Mouse (Mus musculus): ENCODE results near the gene Adcy9. TPM values are rescaled to one million over a fixed set of nuclear protein-coding genes. Genes with fewer than 3 reads are reported as not detected.
"Not testable (repeated sequence)": the region's sequence is repeated elsewhere in the genome, so short reads cannot be mapped to it uniquely, and the experiment has no call there.

The Adcy9 gene
- total RNA-seq, 2 experiments from 2014 or later: 2.9 to 4.7 TPM

DNA sequence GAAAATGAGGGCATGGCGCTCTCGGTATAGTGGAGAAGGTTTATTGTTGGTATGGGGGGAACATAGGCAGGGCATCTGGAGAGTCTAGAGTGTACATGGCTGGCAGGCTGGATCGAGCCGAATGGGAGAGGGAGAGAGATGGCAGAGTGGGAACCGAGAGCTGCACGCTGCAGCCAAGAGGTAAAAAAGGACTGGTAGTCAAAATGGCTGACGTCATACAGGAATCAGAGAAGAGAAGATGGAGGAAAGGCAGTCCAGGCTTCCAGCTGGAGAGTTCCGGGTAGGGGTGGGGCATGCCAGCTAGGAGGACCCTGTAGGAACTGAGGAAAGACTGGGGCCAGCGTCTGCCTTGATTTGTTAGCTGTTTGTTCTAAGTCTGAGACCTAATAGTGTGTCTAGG lies 139.3 kb downstream of the Adcy9 start:
- no peak for ATAC-seq (replicated peaks; ENCODE audit: poor library complexity, severe bottlenecking)

DNA sequence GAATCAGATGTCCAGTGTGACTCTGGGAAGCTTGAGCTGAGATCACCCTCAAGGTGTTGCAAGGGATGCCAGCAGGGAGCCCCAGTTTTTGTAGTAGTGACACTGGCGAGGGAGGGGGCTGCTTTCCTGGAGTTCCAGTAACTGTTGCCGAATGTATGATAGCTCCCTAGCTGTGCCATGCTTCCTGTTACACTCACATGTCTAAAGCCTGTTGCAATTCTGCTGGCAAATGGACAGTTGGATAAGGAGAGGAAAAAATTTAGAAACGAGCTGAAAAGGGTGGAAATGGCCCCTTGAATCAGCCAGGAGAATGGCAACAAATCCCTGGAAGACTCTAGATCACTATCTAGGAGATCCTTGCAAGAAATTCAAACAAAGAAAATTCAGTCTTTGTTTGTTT lies 140.7 kb downstream of the Adcy9 start:
- ATAC-seq (replicated peaks; ENCODE audit: poor library complexity, severe bottlenecking): peak; percentile 48; the same call in 1 of the 2 replicates

DNA sequence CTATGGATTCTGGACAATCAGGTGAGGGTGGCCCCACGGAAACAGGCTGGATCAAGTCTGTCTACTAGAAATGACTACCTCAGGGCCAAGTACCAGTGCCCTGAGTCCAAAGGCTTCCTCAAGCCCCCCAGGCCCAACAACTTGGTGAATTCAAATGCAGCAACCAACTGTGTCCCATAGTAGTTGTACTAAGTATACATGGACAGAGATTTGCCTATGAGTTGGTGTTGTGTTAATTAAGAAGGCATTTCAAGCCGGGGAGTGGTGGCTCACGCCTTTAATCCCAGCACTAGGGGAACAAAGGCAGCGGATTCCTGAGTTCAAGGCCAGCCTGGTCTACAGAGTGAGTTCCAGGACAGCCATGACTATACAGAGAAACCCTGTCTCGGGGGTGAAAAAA lies 143.7 kb downstream of the Adcy9 start:
- no peak for ATAC-seq (replicated peaks; ENCODE audit: poor library complexity, severe bottlenecking)

DNA sequence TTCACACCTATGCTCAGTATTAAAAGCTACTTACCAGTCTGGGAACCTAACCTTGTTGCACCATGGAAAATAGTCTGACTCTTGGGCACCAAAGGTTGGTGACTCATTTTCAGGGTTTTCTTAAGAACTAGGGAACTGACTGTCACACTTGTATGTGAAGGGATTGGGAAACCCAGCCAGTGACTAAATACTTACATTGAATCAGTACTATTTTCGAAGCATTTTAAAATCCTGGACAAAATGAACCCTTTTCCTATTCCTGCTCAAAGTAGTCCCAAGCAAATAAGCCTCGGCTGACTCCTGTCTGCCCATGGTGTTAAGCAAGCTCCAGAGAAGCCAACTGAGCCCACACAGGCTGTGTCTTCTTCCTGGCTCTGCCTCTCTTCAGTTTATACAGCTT lies 144.1 kb downstream of the Adcy9 start:
- no peak for ATAC-seq (replicated peaks; ENCODE audit: poor library complexity, severe bottlenecking)

DNA sequence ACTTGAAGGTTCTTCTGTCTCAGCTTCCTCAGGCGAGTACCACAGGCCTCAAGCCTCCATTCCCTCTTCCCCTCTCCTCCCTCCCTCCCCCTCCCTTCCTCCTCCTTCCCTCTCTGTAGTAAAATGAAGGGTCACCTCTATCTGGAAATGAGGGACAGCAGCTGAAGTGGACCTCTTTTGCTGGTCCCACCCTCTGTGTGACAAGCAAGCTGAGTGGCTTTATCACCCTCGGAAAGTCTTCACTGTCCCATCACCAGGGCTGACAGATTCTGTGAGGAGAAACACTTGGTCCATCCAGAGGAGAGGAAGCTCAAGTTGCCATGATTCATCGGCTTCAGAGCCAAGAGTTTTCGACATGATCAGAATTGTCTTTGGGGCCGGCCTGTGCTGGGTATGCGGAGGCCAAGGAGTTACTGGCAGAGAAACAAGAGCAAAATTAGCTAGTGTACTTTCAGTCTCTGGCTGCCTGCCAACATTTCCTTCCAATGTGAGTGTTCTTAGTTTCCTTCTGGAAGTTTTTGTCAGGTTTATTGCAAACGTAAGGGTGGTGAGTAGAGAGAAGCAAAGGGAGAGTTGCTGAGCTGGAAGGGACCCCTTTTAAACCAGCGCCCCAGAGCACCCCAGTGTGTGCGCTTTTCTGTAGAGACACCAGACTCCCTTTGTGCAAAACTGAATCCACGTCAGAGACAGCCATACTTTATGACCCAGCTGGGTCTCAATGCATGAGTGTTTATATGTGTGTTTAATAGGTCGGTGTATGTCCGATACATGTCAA lies 146.4 kb downstream of the Adcy9 start:
- no peak for ATAC-seq (replicated peaks; ENCODE audit: poor library complexity, severe bottlenecking)

DNA sequence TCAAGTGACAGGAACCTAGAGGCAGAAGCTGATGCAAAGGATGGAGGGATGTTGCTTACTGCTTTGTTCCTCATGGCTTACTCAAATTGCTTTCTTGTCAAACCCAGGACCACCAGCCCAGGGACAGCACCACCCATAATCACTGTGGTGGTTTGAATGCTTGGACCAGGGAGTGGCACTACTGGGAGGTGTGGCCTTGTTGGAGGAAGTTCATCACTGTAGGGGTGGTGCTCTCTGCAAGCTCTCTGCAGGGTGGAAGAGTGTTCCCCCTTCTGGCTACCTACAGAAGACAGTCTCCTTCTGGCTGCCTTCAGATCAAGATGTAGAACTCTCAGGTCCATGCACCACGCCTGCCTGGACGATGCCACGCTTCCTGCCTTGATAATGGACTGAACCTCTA lies 148.0 kb downstream of the Adcy9 start:
- ATAC-seq (replicated peaks; ENCODE audit: poor library complexity, severe bottlenecking): peak; percentile 53

DNA sequence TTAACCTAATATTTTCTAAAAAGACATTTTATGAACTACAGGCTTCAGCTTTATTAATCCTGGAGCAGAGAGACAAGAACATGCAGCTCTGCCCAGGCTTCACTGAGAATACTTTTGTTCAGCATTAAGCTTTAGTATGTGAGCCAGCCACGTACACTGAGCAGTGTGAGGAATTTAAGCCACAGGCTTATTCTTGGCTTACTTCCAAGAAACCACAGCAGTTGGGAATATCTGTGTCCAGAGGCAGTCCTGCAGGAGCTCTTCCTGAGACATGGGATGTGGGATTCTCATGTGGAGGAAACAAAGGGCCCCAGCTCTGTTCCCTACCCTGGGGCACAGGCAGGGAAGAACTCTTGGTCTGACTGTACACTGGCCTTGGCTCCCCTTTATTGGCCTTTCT lies 149.4 kb downstream of the Adcy9 start:
- no peak for ATAC-seq (replicated peaks; ENCODE audit: poor library complexity, severe bottlenecking)

DNA sequence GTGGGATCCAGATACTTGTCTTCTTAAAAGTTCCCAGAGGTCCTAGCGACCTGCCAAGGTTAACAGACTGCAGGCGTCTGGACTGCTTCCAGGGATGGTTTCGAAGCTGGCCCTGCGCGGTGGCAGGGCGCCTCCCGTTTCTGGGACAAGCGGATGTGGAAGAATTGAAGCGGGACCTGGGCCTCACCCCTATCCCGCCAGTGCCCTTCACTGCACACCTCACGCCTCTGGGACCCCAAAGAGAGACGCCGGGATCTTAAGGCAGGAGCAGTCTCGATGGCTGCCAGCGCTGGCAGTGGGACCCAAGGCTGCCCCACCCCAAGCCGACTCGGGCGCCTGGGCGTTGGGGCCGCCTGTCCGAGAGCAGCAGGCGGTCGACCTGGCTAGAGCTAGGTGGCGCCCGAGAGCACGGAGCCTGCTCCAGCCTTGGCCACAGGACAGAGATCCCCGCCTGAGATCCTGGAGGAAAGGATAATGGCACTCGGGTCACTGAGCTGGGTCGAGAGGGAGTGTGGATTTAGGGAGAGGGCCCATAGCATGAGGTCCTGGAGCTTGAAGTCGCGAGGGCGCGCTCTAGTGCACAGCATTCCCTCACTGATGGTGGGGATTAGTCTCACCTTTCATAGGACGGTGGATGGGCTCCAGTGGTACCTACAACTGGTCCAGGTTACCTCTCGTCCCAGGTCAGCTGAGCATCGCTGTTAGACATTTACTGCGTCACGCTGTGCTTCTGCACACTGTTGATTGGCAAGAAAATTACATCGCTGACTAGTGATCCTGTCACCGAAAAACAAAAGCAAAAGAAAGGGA lies 152.2 kb downstream of the Adcy9 start:
- peak; percentile 96 for ATAC-seq (replicated peaks; ENCODE audit: poor library complexity, severe bottlenecking)

DNA sequence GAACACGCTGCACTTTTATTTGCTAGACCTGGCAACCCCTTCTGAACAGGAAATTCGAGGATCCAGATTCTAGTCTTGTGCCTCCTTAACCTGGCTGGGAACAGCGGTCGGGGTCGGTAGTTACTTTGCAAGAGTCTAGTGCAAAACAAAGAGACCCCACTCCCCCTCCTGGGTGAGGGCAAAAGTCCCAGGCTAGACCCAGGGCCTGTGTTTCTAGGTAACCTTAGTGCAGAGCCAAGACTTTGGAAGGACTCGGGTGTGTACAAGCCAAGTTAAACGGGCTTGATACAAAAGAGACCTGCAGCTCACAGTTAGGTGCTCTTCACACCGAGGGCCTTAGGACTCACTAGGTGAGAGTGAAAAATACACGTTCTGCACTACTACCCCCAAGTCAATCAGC lies 152.8 kb downstream of the Adcy9 start:
- ATAC-seq (replicated peaks; ENCODE audit: poor library complexity, severe bottlenecking): no peak

DNA sequence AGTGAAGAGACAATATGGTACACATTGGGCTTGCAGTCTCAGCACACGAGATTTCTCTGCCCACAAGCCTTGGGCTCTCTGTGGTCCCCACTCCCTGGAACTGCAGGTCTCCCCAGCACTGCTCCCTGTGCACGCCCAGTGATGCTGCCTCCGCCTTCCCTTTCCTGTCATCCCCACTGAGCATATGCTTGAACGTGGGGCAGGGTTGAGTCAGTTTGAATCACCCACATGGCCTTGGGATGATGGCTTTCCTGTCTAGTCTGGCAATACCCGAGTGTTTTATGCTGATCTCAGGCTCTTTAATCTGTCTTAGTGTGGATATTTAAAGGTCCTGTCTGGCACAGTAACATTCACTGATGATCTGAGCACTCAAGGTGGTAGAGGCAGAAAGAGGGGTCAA lies 154.9 kb downstream of the Adcy9 start:
- no peak for ATAC-seq (replicated peaks; ENCODE audit: poor library complexity, severe bottlenecking)

DNA sequence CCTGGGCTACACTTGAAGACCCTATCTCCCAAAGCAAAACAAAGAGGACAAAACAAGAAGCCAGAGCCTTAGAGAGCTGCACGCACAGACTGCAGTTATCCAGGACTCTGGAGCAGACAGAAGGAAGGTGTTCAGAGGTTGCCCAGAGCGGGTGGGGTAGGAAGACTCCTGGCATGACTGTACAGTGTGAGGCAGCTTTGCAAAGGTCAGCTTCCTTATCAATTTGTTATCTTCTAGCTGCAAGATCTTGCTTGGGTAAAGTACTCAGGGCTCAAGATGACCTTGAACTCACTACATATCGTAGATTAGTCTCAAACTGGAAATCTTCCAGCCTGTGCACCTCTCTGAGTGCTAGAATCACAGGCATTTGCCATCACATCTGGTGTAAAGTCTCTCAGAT lies 156.8 kb downstream of the Adcy9 start:
- ATAC-seq (replicated peaks; ENCODE audit: poor library complexity, severe bottlenecking): no peak

DNA sequence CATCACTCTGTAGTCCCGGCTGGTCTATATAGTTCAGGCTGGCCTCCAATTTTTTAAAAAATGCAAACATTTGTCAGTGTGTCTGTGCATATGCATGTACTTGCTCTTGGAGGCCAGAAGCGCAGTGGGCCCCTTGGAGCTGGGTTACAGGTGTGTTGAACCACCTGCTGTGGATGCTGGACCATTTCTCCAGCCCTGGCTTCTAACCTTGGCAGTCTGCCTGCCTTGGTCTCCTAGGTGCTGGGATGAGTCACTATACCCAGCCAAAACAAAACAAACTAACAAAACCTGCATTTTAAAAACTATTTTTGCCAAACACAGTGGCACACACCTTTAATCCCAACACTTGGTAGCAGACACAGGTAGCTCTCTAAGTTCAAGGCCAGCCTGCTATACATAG lies 162.8 kb downstream of the Adcy9 start:
- no peak for ATAC-seq (replicated peaks; ENCODE audit: poor library complexity, severe bottlenecking)

DNA sequence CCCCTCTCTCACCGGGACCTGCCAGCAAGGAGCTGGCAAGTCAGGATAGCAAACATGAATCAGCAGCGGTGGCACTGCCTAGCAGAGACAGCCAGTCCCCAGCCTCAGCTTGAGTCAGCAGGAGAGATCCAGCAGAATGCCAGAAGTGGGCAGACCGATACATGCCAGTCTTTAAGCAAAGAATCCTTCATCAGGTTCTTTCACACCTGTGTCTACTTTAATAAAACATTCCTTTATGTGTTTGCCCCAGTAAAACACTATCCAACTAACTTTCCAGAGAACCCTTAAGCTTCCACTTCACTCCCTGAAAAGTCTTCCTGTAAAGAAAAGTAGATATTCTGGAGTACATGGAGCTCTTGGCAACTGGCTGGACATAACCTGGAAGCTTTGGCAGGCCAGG lies 171.5 kb downstream of the Adcy9 start:
- no peak for ATAC-seq (replicated peaks; ENCODE audit: poor library complexity, severe bottlenecking)

DNA sequence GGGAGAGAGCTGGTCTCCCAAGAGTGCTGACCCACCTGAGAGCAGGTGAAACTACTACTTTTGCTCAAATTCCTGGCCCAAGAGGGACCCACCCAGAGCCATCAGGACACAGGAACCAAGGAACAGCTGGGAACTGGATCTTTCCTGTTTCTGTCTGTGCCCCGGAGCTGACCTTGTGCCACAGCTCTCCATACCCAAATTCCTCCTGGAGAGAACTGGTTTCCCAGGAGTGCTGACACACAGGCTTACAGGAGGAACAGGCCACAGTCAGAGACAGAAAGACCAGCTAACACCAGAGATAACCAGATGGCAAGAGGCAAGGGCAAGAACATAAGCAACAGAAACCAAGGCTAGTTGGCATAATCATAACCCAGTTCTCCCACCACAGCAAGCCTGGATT lies 175.1 kb downstream of the Adcy9 start:
- not testable (repeated sequence) for ATAC-seq (replicated peaks; ENCODE audit: poor library complexity, severe bottlenecking)

Other genes starting within 250 kb of the Adcy9 start
- 33.0 and 52.9 TPM in 2 replicates for gene Crebbp, start 206.5 kb downstream of the Adcy9 start, total RNA-seq (2014; fragmentation: Nextera tagmentation)
- 12.3 and 13.5 TPM in 2 replicates for gene Crebbp, start 206.5 kb downstream of the Adcy9 start, total RNA-seq (2017)
- gene Srl, start 121.3 kb upstream of the Adcy9 start, total RNA-seq (2014; fragmentation: Nextera tagmentation): 16.1 and 16.3 TPM in 2 replicates
- gene Srl, start 121.3 kb upstream of the Adcy9 start, total RNA-seq (2017): 8.2 and 29.9 TPM in 2 replicates
- 34.8 and 46.6 TPM in 2 replicates for gene Tfap4, start 139.4 kb upstream of the Adcy9 start, total RNA-seq (2014; fragmentation: Nextera tagmentation)
- gene Tfap4, start 139.4 kb upstream of the Adcy9 start, total RNA-seq (2017): 36.4 and 47.6 TPM in 2 replicates
- gene Glis2, start 174.2 kb upstream of the Adcy9 start, total RNA-seq (2014; fragmentation: Nextera tagmentation): 2.1 and 2.8 TPM in 2 replicates
- 0.39 TPM in 1 of 2 replicates, not detected in the other for gene Glis2, start 174.2 kb upstream of the Adcy9 start, total RNA-seq (2017)
- gene Pam16, start 204.5 kb upstream of the Adcy9 start, total RNA-seq (2014; fragmentation: Nextera tagmentation): 42.3 and 113 TPM in 2 replicates
- gene Pam16, start 204.5 kb upstream of the Adcy9 start, total RNA-seq (2017): 45.2 and 50.0 TPM in 2 replicates
- not detected in 2 replicates for gene Vasn, start 219.4 kb upstream of the Adcy9 start, total RNA-seq (2014; fragmentation: Nextera tagmentation)
- 0.67 TPM in 1 of 2 replicates, not detected in the other for gene Vasn, start 219.4 kb upstream of the Adcy9 start, total RNA-seq (2017)
- 41.9 and 45.8 TPM in 2 replicates for gene Dnaja3, start 219.5 kb upstream of the Adcy9 start, total RNA-seq (2014; fragmentation: Nextera tagmentation)
- 60.9 and 66.4 TPM in 2 replicates for gene Dnaja3, start 219.5 kb upstream of the Adcy9 start, total RNA-seq (2017)

All from granulocyte monocyte progenitor cell, adult 5-6 weeks (primary cell).